Mouse (Mus musculus) midbrain, postnatal 0 days (tissue): Measurements from ENCODE around the gene Slc44a3. TPM values are rescaled to one million over a fixed set of nuclear protein-coding genes. Genes with fewer than 3 reads are reported as not detected.

Experiments used
- ATAC-seq: fragments of 200-750 bp; cut with Nextera tagmentation; 2 replicates; pipeline ENCODE4 v1.8.0; 2017; ENCODE audit warnings: moderate number of reproducible peaks, mild to moderate bottlenecking, moderate TSS enrichment, moderate library complexity; ENCODE audit not compliant: low FRiP score
- DNase-seq: peaks from one replicate; pipeline ENCODE4 v3.0.0-alpha.2; 2015; ENCODE audit warnings: low spot score
- H3K27ac ChIP-seq: fragments of 300-500 bp; sonication (generic); 2 replicates; pipeline ENCODE4 v1.5.1; 2014; ENCODE audit warnings: low read depth, mild to moderate bottlenecking, low read length, mixed read lengths
- H3K27me3 ChIP-seq: fragments of 300-500 bp; sonication (generic); 2 replicates; pipeline ENCODE4 v1.6.1; 2014; ENCODE audit warnings: low read length, control low read depth, mixed read lengths; ENCODE audit not compliant: insufficient read depth
- H3K36me3 ChIP-seq: fragments of 300-500 bp; sonication (generic); 2 replicates; pipeline ENCODE4 v1.6.1; 2014; ENCODE audit warnings: low read length, control low read depth, mixed read lengths; ENCODE audit not compliant: insufficient read depth
- H3K4me1 ChIP-seq: fragments of 300-500 bp; sonication (generic); 2 replicates; pipeline ENCODE4 v1.6.1; 2014; ENCODE audit warnings: mild to moderate bottlenecking, control low read depth, antibody characterized with exemption, low read length, mixed read lengths; ENCODE audit not compliant: insufficient read depth
- H3K4me2 ChIP-seq: fragments of 300-500 bp; sonication (generic); 2 replicates; pipeline ENCODE4 v1.6.1; 2014; ENCODE audit warnings: low read depth, mild to moderate bottlenecking, low read length, mixed read lengths; ENCODE audit not compliant: poor library complexity, severe bottlenecking
- H3K4me3 ChIP-seq: fragments of 300-500 bp; sonication (generic); 2 replicates; pipeline ENCODE4 v1.5.1; 2014; ENCODE audit warnings: low read depth, mild to moderate bottlenecking, low read length, moderate library complexity
- H3K9ac ChIP-seq: fragments of 300-500 bp; sonication (generic); replicated peaks from 2 replicates; pipeline ENCODE4 v1.6.1; 2014; ENCODE audit warnings: mild to moderate bottlenecking, low read length, moderate library complexity, mixed read lengths; ENCODE audit not compliant: poor library complexity, severe bottlenecking
- H3K9me3 ChIP-seq: fragments of 300-500 bp; sonication (generic); 2 replicates; pipeline ENCODE4 v1.6.1; 2016; ENCODE audit warnings: low read length, control low read depth
- CTCF ChIP-seq: IDR thresholded peaks from 2 replicates; pipeline ENCODE4 v1.5.1; 2016; ENCODE audit warnings: antibody characterized with exemption, mild to moderate bottlenecking
- WGBS: fragments of 180-500 bp; shearing (Covaris S2); extraction: QIAGEN DNeasy Blood & Tissue Kit; methylation state at CpG from one replicate; pipeline ENCODE4 v1.1.7; 2014; 5-methylcytosine and 5-hydroxymethylcytosine counted together
- polyA plus RNA-seq: library from polyadenylated mRNA; unstranded; fragments of >200 nt; fragmentation: Nextera tagmentation; extraction: Ambion mirVana; gene quantifications from 2 replicates; pipeline ENCODE4 v1.2.1, GENCODE M21; 2015
- total RNA-seq: library from RNA; depleted of rRNA; stranded (reverse); fragments of >200 nt; gene quantifications from 2 replicates; pipeline ENCODE4 v1.2.3, GENCODE M21; 2014

Gene Slc44a3
- total and polyA plus RNA-seq, 2 experiments from 2014 or later: 0.22 to 0.47 TPM

- DNase-seq (no peak), ATAC-seq (no peak)
- H3K9ac ChIP-seq: no peak overlapping the region
- H3K27me3 ChIP-seq: no peaks in the 10 kb centered on the region
- no peak overlapping the region for H3K4me2 ChIP-seq
- no peak overlapping the region for H3K27ac ChIP-seq
- H3K36me3 ChIP-seq: no peaks in the 10 kb centered on the region
- no peaks in the 10 kb centered on the region for H3K9me3 ChIP-seq
- no peak overlapping the region for H3K4me3 ChIP-seq
- no peak for TF ChIP-seq CTCF
- H3K4me1 ChIP-seq: no peaks in the 10 kb centered on the region
- 52% methylated on average over 8 of the region's 8 CpGs for WGBS
Observed at GRCm38 (mm10) chr3:121504927-121505487, 27.2 kb downstream of the Slc44a3 start.

- no peak overlapping the region for H3K4me3 ChIP-seq
- no peaks in the 10 kb centered on the region for H3K36me3 ChIP-seq
- H3K27ac ChIP-seq: no peak overlapping the region
- WGBS: 95% methylated on average over 5 of the region's 5 CpGs
- no peak for DNase-seq
- no peak for ATAC-seq
- no peaks in the 10 kb centered on the region for H3K27me3 ChIP-seq
- H3K9me3 ChIP-seq: no peaks in the 10 kb centered on the region
- H3K4me1 ChIP-seq: no peaks in the 10 kb centered on the region
- no peak for TF ChIP-seq CTCF
- H3K4me2 ChIP-seq: no peak overlapping the region
- H3K9ac ChIP-seq: no peak overlapping the region
Observed at GRCm38 (mm10) chr3:121500734-121501133, 31.5 kb downstream of the Slc44a3 start.

GRCm38 (mm10) chr3:121500225-121500624 is 32.0 kb downstream of the Slc44a3 start:
- Histone ChIP-seq H3K27me3 (no peaks in the 10 kb centered on the region), H3K9me3 (no peaks in the 10 kb centered on the region), H3K4me1 (no peaks in the 10 kb centered on the region), H3K4me2 (no peak overlapping the region), H3K9ac (no peak overlapping the region), H3K36me3 (no peaks in the 10 kb centered on the region), H3K4me3 (no peak overlapping the region), H3K27ac (no peak overlapping the region)
- WGBS: 52% methylated on average over 10 of the region's 10 CpGs
- TF ChIP-seq CTCF: peak; percentile 77
- DNase-seq (peak; percentile 71), ATAC-seq (no peak)

- Histone ChIP-seq H3K27ac (no peak overlapping the region), H3K27me3 (no peaks in the 10 kb centered on the region), H3K9me3 (no peaks in the 10 kb centered on the region), H3K4me1 (peaks cover 5% of the 10 kb centered on the region; the same call in 1 of the 2 replicates), H3K4me3 (no peak overlapping the region), H3K36me3 (no peaks in the 10 kb centered on the region), H3K4me2 (no peak overlapping the region), H3K9ac (no peak overlapping the region)
- TF ChIP-seq CTCF: no peak
- ATAC-seq (no peak), DNase-seq (no peak)
- WGBS: 89% methylated on average over 7 of the region's 7 CpGs
Observed at GRCm38 (mm10) chr3:121493997-121494421, 38.2 kb downstream of the Slc44a3 start.

GRCm38 (mm10) chr3:121492026-121492425 is 40.2 kb downstream of the Slc44a3 start:
- Histone ChIP-seq H3K9me3 (no peaks in the 10 kb centered on the region), H3K27me3 (no peaks in the 10 kb centered on the region), H3K9ac (no peak overlapping the region), H3K36me3 (no peaks in the 10 kb centered on the region), H3K4me2 (no peak overlapping the region), H3K4me3 (no peak overlapping the region), H3K27ac (no peak overlapping the region), H3K4me1 (peaks cover 5% of the 10 kb centered on the region; the same call in 1 of the 2 replicates)
- ATAC-seq: no peak
- no peak for DNase-seq
- no peak for TF ChIP-seq CTCF
- 65% methylated on average over 5 of the region's 5 CpGs for WGBS

GRCm38 (mm10) chr3:121490941-121491340 is 41.3 kb downstream of the Slc44a3 start:
- Histone ChIP-seq H3K4me3 (no peak overlapping the region), H3K27me3 (no peaks in the 10 kb centered on the region), H3K9me3 (no peaks in the 10 kb centered on the region), H3K4me1 (peaks cover 5% of the 10 kb centered on the region; the same call in 1 of the 2 replicates), H3K4me2 (no peak overlapping the region), H3K9ac (no peak overlapping the region), H3K27ac (no peak overlapping the region), H3K36me3 (no peaks in the 10 kb centered on the region)
- no peak for TF ChIP-seq CTCF
- DNase-seq: no peak
- 55% methylated on average over 5 of the region's 5 CpGs for WGBS
- no peak for ATAC-seq
